Mouse (Mus musculus): ENCODE results near the gene Nrxn1.
"Not testable (repeated sequence)": the region's sequence is repeated elsewhere in the genome, so short reads cannot be mapped to it uniquely, and the experiment has no call there.

Gene Nrxn1

DNA sequence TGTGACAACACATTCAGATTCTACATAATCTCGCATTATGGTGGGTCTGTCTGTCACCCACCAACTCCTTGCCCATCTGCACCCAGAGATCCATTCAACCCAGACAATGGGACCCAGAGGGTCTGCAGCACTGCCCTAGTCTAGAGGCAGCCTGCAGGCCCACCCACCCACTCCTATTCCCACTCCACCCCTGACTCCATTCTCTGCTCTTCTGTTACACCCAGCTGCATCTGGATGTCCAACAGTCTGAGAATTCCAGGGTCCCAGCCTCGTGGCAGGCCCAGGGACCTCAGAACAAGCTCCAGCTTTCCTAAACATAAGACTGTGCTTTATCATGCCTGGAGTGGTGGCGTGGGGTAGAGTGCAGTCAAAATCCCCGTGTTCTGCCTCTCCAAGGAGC lies 820.6 kb downstream of the Nrxn1 start:
- DNase-seq (ENCODE audit: low spot score in 2 of 2), result no peak

DNA sequence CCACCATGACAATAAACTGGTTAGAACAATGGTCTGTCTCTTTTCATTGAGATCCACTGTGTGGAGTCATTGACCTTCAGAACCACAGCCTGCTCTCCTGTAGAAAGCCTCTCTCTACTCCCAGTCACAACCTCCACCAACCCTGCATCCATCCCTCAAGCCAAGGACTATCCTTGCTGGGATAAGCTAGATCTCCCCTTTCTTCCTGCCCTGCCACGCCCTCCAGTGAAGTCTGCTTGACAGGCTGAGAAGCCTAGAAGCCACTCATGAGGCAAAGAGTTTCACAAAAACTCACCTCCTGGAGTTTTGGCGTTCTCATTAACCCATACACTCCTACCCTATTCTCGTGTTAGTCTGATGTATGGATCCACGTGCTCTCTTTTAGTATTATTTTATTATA lies 821.7 kb downstream of the Nrxn1 start:
- DNase-seq (ENCODE audit: low spot score in 2 of 2), result no peak

DNA sequence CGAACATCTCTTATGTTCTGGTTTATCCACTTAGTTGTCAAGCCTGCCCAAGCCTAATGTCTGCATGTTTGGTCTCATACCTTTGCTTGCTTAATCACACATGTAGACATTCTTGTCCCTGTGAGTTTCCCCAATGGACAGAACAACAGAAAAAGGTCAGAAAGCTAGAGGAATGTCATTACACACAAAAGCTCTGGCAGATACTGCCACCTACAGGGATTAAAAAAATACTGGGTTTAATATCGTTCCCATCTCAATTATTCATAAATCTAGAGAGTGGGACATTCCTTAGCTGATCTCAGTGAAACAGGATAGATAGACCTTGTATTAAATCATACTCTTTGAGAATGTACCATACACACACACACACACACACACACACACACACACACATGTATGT lies 823.7 kb downstream of the Nrxn1 start:
- DNase-seq (ENCODE audit: low spot score in 2 of 2), result no peak

DNA sequence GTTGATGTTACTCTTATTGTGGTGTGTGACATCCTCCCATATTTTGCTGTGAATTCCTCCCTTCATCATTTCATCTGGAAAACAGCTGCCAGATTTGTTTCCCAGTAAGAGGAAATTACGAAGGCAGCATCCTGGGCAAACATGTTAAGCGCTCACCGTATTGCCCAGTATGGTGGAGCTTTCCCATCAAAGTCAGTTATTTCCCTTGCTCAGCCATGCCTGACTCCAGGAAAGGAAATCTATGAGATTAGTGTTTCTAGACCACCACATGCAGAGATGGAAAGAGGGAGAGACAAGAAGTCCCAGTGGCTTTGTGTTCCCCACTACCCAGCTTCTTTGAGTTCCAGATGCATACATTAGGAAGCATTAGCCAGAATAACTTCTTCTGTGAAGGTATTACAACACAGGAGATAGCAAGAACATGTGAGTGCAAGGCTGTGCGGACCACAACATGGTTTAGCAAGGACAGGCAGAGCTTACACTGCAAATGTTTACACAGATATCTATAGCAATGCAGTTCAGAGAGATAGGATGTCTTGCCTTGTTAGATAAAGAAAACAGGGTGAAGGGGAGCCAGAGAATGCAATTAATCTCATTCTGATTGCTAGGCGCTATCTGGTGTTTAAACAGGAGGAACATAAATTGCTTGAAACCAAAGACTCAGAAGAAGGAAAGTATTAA lies 839.3 kb downstream of the Nrxn1 start:
- no peak for DNase-seq (ENCODE audit: low spot score in 2 of 2)

DNA sequence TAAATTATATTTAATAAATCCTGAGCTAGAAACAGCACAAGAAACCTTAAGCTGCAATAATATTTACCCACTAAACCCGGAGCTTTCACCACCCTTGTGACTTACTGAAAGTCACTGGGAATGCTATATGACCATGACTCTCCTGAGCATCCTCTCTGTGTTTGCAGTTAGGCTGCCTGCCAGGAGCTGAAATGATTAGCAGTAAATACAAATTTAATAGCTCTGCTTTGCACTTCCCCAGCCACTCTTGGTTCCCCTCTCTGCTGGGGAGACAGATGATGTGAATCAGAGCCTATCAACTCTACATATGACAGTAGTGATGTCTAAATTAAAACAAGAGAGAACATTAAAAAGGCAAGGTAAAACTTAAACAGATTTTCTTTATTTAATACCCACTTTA lies 840.7 kb downstream of the Nrxn1 start:
- no peak for DNase-seq (ENCODE audit: low spot score in 2 of 2)

DNA sequence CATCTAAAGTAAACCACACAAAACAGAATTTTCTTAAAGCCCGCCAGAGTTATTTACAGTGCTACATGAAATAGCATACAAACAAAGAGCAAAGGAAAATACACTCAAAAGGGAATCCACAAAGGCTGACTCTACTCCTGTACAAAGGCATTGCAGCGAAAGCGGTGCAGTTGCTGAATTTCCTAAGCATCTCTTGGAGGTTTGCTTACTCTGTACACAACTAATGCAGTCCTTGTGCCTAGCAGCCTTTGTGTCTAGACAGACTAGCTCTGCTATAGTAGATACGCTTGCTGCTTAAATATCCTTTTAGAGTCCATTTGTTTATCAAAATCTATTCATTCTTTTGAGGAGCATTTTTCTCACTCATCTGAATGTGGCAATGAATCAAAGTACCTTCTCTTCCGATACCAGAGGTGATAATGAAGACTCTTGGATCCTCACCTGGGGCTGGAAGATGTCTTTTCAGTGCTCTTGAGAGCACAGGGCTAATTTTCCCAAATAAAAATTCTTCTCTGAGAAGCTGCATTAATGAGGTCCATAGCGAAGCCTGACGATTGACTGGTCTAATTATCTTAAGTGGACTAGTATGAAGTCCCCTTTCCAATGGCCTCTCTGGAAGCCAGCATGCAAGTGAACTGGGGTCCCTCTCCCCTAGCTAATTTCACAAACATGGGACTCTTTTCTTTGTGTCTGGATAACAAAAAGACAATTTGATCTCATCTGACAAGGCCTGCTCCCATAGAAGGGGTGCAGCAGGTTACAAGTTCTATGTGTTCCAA lies 845.6 kb downstream of the Nrxn1 start:
- DNase-seq (ENCODE audit: low spot score in 2 of 2), result no peak

DNA sequence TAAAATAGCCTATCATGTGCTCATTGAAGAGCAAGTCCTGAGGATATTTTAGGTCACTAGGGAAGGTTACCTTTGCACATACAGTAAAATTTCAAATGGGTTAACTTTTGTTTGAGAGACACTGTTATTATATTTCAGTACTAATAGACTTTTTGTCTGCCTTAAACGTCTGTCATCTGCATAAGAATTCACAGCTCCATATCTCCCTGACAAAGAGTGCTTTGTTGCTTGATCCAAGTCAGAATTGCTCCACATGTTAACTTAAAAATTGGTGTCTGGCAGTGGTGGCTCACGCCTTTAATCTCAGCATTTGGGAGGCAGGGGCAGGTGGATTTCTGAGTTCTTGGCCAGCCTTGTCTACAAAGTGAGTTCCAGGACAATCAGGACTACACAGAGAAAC lies 848.5 kb downstream of the Nrxn1 start:
- DNase-seq (ENCODE audit: low spot score in 2 of 2), result no peak

DNA sequence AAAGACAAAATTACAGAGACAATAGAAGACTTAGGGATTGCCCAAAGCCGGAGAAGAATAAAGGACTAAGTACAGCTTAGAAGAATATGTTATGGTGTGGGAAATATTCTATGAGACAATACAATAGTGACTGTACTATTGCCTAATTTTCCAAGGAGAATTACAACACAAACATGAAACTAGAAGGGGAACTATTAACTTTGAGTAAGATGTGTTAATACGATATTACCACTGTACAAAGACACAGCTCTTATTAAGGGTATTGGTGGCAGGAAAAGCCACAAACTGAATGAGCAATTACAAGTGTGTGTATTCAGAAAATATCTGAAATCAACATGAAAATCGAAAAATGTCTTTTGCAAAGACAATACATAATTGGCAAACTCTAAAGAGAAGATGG lies 853.9 kb downstream of the Nrxn1 start:
- DNase-seq (ENCODE audit: low spot score in 2 of 2), result no peak

DNA sequence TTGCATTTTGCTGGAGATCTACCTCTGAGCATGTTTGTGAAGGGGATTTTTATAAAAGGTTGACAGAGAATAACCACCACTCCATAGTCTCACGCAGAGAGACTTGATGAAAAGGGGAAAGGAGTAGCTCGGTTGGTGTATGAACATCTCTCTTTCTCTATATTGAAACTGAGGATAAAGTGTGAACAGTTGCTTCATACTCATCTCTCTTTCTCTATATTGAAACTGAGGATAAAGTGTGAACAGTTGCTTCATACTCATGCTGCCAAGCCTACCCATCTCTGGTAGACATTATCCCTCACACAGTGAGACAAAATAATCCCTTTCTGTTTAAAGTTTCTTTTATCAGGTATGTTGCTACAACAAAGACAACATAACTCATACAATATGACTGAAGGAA lies 854.4 kb downstream of the Nrxn1 start:
- no peak for DNase-seq (ENCODE audit: low spot score in 2 of 2)

DNA sequence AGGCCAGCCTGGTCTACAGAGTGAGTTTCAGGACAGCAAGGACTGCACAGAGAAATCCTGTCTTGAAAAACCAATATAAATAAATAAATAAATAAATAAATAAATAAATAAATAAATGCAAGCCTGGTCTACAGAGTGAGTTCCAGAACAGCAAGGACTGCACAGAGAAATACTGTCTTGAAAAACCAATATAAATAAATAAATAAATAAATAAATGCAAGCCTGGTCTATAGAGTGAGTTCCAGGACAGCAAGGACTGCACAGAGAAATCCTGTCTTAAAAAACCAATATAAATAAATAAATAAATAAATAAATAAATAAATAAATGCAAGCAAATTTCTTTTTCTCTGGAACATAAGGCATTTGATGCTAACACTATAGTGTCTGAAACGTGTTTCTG lies 857.2 kb downstream of the Nrxn1 start:
- not testable (repeated sequence) for DNase-seq (ENCODE audit: low spot score in 2 of 2)

DNA sequence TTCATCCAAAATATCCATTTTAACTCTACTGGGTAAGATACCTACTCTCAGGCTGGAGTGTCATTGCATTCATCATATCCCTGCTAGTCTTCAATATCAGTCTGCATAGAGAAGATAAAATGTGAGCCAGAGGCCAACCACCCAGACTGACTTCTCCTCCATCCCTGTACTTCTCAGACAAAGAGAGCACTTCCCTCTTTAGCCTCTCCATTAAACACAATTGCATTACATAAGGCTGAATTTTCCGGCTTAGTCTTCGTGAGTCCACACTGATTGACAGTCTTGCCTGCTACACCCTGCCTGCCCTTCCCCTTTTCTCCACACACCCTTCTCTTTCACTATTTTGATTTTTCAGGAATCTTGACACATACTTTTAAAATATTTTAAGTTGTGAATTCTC lies 858.1 kb downstream of the Nrxn1 start:
- DNase-seq (ENCODE audit: low spot score in 2 of 2), result no peak

DNA sequence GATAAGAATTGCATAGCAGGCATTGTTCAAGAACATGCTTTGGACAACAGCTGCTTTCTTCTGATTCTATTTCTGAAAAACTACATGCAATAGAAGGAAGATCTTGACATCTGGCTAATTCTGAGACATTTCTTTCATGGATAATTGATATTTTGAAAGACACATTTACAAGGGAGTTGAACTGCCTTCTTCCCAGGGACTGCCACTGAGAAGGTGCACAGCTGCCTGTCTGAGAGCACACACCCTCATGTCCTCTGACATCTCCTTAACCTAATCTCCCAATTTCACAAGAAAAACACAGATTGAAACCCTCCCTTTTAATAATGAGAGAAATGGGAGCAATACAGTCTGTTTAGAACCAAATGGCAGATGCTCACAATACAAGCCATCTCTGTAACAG lies 884.3 kb downstream of the Nrxn1 start:
- DNase-seq (ENCODE audit: low spot score in 2 of 2), result no peak

DNA sequence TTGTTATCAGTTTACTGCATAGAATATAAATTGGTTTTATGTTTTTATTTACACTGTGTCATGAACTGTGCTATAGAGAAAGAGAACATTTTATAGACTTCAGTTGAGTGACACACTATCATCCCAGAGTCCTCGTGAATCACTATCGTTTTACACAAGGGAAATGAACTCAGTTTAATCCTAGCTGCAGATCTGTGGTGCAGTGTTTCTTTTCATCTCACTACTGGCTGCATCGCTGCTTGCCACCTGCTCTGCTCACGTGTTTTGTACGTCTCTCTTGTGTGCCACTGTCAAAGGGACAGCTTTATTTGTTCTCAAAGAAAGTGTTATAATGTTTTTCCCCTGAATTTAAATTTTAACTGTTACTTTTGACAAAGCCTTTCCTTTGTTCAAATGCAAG lies 885.3 kb downstream of the Nrxn1 start:
- DNase-seq (ENCODE audit: low spot score in 2 of 2), result no peak

DNA sequence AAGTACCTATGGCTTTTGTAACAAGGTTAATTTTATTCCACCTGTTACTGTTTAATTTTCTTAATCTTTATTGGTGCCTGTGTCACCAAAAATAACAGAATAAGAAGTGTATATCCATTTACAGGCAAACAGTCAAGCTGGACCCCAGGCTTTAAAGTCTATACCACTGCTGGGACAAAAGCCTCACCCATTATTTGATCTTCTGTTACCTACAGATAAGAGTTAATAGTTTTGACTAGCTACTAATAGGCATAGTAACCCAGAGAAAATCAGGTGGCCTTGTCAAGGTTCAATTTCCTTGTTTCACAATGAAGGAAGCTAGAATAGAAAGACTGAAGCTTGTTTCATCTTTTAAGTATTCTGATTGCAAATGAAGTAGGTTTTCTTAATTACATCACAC lies 888.9 kb downstream of the Nrxn1 start:
- no peak for DNase-seq (ENCODE audit: low spot score in 2 of 2)

DNA sequence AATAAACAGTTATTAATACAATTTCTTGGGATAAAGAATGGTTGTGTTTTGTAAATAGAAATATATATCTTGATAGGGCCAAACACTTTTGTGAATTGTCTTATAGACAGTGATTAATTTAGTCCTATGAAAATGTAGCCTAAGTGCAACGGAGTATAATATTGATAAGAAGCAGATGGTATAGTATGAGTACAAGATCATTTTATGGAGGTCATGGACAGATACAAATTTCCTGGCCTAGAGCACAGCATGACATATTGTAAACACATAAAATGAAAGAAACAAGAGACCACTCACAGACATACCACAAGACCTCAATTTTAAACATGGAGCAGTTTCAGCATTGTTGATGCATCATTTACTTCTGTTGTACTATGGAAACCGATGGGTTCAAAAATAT lies 890.1 kb downstream of the Nrxn1 start:
- no peak for DNase-seq (ENCODE audit: low spot score in 2 of 2)

DNA sequence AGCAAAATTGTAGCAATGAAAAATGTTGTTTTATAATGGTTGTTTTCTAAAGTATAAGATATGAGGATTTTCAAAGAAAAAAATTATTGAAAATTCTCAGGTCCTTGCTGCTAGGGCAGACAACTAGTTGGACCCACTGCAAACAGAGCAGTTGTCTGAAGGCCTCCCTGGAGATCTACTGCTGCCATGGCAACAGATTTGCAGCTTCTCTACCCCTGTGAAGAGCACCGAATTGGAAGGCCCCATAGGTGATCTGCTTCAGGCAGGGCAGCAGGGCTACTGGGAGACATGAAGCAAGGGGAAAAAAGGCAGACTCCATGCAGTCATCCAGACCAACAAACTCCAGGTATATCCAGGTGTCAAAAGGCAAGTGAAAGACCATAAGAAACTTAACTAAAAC lies 896.1 kb downstream of the Nrxn1 start:
- DNase-seq (ENCODE audit: low spot score in 2 of 2), result no peak

DNA sequence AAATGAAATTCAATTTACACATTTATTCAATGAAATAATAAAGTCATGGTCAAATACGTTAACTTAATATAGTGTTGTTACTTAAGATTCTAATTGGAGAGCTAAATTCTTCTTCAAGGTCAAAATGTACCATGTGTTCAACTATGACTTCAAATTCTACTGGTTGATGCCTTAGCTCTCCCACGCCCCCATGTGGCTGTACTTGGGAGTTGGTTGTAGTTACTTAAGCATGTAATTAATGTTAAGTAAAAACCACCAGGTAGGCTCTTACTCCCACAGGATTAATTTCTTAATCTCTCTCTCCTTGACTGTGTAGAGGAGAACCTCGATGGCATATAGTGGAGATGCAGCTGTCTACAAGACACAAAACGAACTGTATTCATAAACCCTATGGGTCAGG lies 951.3 kb downstream of the Nrxn1 start:
- DNase-seq (ENCODE audit: low spot score in 2 of 2), result no peak

DNA sequence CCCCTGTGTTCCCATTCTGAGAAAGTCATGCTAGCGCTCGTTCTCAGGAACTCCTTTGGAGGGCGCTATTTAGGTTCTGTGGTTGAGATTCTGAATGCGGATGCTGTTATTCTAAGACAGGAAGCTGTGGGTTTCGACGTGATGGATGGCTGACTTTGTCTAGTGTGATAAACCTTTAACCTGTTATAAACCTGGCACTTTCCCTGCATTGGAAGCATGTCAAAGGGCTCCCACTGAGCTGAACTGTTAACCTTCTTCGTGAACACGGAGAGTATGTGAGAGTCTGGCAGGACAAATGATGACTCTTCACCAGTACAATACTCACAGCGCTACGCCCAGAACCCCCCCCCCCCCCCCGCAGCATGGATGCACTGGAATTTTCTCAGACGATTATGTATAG lies 962.0 kb downstream of the Nrxn1 start:
- no peak for DNase-seq (ENCODE audit: low spot score in 2 of 2)

DNA sequence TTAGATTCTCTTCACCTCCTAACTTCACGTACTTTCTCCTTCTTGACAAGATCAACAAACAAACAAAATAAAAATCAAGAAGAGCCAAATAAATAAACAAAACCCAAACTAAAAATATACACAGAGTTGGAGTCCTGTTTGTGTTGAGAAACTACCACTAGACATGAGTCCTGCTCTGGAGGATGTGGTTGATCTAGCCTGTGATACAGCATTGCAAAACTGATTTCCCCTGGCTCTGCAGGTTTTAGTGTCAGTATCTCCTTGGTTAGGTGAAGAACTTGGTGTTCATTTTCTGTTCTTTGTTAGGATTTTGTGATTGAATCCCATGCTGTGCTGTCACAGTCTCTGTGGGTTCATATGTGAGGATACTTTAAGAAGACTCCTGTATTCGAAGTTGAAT lies 963.7 kb downstream of the Nrxn1 start:
- DNase-seq (ENCODE audit: low spot score in 2 of 2), result no peak

DNA sequence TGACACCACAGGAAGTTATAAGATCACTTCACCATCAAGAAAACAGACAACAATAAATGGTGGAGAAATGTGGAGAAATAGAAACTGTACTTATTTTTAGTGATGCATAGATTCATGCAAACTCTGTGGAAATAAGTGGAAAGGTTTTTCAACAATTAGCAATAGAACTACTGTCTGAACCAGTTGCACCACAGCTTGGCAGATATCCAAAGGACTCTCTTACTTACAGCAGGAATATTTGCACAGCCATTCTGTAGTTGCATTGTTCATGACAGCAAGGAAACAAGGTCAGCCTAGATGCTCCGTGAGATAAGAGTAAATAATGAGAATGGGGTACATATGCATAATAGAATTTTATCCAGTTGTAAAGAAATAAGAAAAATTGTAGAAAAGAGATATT lies 965.3 kb downstream of the Nrxn1 start:
- DNase-seq (ENCODE audit: low spot score in 2 of 2), result no peak

DNA sequence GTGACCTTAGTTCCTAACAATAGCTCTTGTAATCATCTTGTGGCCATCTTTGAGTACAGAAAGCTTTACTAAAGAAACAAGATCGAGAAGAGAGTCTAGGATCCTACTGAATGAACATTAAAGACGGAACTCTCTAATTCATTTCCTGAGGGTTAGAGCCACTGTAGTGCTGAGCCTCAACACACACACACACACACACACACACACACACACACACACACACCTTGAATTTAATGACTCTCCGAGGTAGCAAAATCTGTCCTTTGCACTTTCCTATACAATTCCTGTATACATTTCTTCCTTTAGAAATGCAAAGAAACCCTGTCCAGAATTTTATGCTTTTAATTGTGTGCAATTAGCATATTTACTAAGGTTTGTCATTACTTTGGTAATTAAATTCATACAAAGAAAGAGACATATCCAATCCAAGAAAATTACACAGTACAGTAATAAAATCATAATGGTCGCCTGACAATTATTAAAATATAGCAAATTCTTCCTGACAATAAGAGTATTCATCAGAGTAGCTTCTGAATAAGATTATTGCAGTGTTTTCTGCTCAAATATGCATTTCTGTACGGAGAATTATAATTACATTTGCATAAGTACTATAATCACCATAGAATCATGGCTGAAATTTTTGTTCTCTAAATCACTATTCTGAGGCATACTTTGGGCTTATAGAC lies 969.9 kb downstream of the Nrxn1 start:
- no peak for DNase-seq (ENCODE audit: low spot score in 2 of 2)

DNA sequence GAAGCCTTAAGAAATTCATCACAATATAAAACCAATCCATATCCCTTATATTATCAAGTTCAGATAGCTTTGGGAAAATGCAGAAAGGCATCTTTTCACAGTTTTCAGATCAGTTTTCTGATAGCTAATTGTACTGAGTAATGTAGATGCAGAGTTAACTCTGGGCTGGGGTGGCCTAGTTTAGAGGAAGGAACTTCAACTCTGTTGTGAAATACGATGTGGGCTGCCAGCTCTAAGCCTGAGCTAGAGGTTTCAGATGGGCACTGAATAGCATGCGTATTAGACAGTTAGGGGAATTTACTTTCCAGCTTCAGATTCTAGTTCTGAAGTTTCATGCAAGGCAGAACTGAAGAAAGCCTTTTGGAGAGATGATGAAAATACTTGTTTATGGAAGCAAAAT lies 976.6 kb downstream of the Nrxn1 start:
- DNase-seq (ENCODE audit: low spot score in 2 of 2), result no peak

DNA sequence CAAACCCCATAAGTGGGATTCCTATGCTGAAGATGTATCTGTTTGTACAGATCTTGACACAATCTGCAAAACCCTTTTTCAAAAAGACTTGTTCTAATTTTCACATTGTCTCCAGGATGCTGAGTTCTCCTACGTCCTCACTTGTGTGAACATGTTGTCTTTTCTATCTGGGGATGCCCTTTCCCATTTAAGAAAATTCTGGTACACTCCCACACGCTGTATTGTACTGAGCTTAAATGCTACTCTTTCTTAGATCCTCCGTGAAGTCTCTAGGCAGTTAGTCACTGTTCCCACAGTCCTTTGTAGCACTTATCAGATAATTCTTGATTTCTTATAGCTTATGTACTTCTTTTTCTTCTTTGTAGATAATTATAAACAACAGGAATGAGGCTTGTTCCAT lies 997.9 kb downstream of the Nrxn1 start:
- DNase-seq (ENCODE audit: low spot score in 2 of 2), result peak; percentile 35 to 41
